Mouse (Mus musculus): ENCODE results near the gene Frem2. TPM values are rescaled to one million over a fixed set of nuclear protein-coding genes. Genes with fewer than 3 reads are reported as not detected.

The Frem2 gene
- total RNA-seq (2021): 10 to 100 TPM in 1 of 2 experiments, 1 to 10 TPM in 1; 8.3 to 14.7 TPM

GRCm38 (mm10) chr3:53656878-53657561 lies at the start of gene Frem2:
Gene Frem2, minus strand, starts transcription at chr3:53657355.
- DNase-seq: peak; percentile 81
- intact Hi-C loops (cut with DNase I): loop anchor here (5.0 kb wide), 2 partner anchors 70 to 130 kb away; no protein-coding TSS in a partner anchor

GRCm38 (mm10) chr3:53705992-53706495 lies 48.9 kb upstream of the Frem2 start:
- intact Hi-C loops (cut with DNase I): no loop called here
- no peak for DNase-seq

GRCm38 (mm10) chr3:53703126-53703505 lies 46.0 kb upstream of the Frem2 start:
- intact Hi-C loops (cut with DNase I): no loop called here
- DNase-seq: peak; percentile 55

- intact Hi-C loops (cut with DNase I): no loop called here
- peak; percentile 12 for DNase-seq
These were observed 45.4 kb upstream of the Frem2 start for GRCm38 (mm10) chr3:53702421-53703125.

- no peak for DNase-seq
- intact Hi-C loops (cut with DNase I): no loop called here
These were observed 44.8 kb upstream of the Frem2 start for GRCm38 (mm10) chr3:53701940-53702339.

- intact Hi-C loops (cut with DNase I): no loop called here
- DNase-seq: no peak
These were observed 30.6 kb upstream of the Frem2 start for GRCm38 (mm10) chr3:53687776-53688175.

- intact Hi-C loops (cut with DNase I): no loop called here
- no peak for DNase-seq
These were observed 25.1 kb upstream of the Frem2 start for GRCm38 (mm10) chr3:53682244-53682643.

GRCm38 (mm10) chr3:53680816-53681215 lies 23.7 kb upstream of the Frem2 start:
- intact Hi-C loops (cut with DNase I): no loop called here
- no peak for DNase-seq

GRCm38 (mm10) chr3:53674225-53674624 lies 17.1 kb upstream of the Frem2 start:
- intact Hi-C loops (cut with DNase I): no loop called here
- DNase-seq: no peak

GRCm38 (mm10) chr3:53669736-53670135 lies 12.6 kb upstream of the Frem2 start:
- no peak for DNase-seq
- intact Hi-C loops (cut with DNase I): no loop called here

GRCm38 (mm10) chr3:53657744-53658534 lies 784 bp upstream of the Frem2 start:
- DNase-seq: peak; percentile 60
- intact Hi-C loops (cut with DNase I): loop anchor here (5.0 kb wide), 2 partner anchors 71 to 131 kb away; no protein-coding TSS in a partner anchor

- intact Hi-C loops (cut with DNase I): loop anchor here (5.0 kb wide), 2 partner anchors 69 to 129 kb away; no protein-coding TSS in a partner anchor
- peak; percentile 8 for DNase-seq
These were observed 752 bp downstream of the Frem2 start for GRCm38 (mm10) chr3:53656328-53656877.

GRCm38 (mm10) chr3:53655343-53655742 lies 1.8 kb downstream of the Frem2 start:
- peak; percentile 37 for DNase-seq
- intact Hi-C loops (cut with DNase I): loop anchor here (5.0 kb wide), 2 partner anchors 68 to 128 kb away; no protein-coding TSS in a partner anchor

GRCm38 (mm10) chr3:53650003-53650748 lies 7.0 kb downstream of the Frem2 start:
- peak; percentile 48 for DNase-seq
- intact Hi-C loops (cut with DNase I): no loop called here

- no peak for DNase-seq
- intact Hi-C loops (cut with DNase I): no loop called here
These were observed 7.7 kb downstream of the Frem2 start for GRCm38 (mm10) chr3:53649425-53649824.

GRCm38 (mm10) chr3:53648902-53649301 lies 8.3 kb downstream of the Frem2 start:
- DNase-seq: no peak
- intact Hi-C loops (cut with DNase I): no loop called here

- intact Hi-C loops (cut with DNase I): no loop called here
- no peak for DNase-seq
These were observed 21.2 kb downstream of the Frem2 start for GRCm38 (mm10) chr3:53635948-53636347.

GRCm38 (mm10) chr3:53631126-53631525 lies 26.0 kb downstream of the Frem2 start:
- DNase-seq: no peak
- intact Hi-C loops (cut with DNase I): no loop called here

- intact Hi-C loops (cut with DNase I): no loop called here
- DNase-seq: no peak
These were observed 26.5 kb downstream of the Frem2 start for GRCm38 (mm10) chr3:53630630-53631029.

GRCm38 (mm10) chr3:53629966-53630365 lies 27.2 kb downstream of the Frem2 start:
- intact Hi-C loops (cut with DNase I): no loop called here
- DNase-seq: no peak

Data from left cerebral cortex, postnatal 4 days (tissue).